Mouse (Mus musculus) thymus, adult 2 months (tissue): ENCODE measurements around the gene Gas7. TPM values are rescaled to one million over a fixed set of nuclear protein-coding genes. Genes with fewer than 3 reads are reported as not detected.

Experiments used
- DNase-seq: peaks from one replicate; pipeline ENCODE4 v3.0.0; 2021
- H3K27ac ChIP-seq: fragments of 200-500 bp; 2 replicates; pipeline ENCODE4 v1.5.1; 2012; ENCODE audit warnings: low read length, control low read depth; ENCODE audit not compliant: control insufficient read depth, insufficient read depth
- H3K27me3 ChIP-seq: fragments of 200-500 bp; 2 replicates; pipeline ENCODE4 v1.6.1; 2012; ENCODE audit warnings: mild to moderate bottlenecking, low read length, moderate library complexity, mixed read lengths; ENCODE audit not compliant: control insufficient read depth, insufficient read depth
- H3K36me3 ChIP-seq: fragments of 200-500 bp; 2 replicates; pipeline ENCODE4 v1.6.1; 2012; ENCODE audit warnings: mild to moderate bottlenecking, low read length, moderate library complexity; ENCODE audit not compliant: control insufficient read depth, insufficient read depth
- H3K4me1 ChIP-seq: fragments of 200-500 bp; replicated peaks from 2 replicates; pipeline ENCODE4 v1.6.1; 2012; ENCODE audit warnings: low read length; ENCODE audit not compliant: control insufficient read depth, insufficient read depth
- H3K4me3 ChIP-seq: fragments of 200-500 bp; 2 replicates; pipeline ENCODE4 v1.5.1; 2012; ENCODE audit warnings: mild to moderate bottlenecking, low read length, control low read depth, moderate library complexity; ENCODE audit not compliant: control insufficient read depth, insufficient read depth
- CTCF ChIP-seq: fragments of 200-500 bp; IDR thresholded peaks from 2 replicates; pipeline ENCODE4 v1.5.1; 2012; ENCODE audit warnings: mild to moderate bottlenecking, control low read depth, low read length, moderate library complexity, borderline replicate concordance; ENCODE audit not compliant: control insufficient read depth, poor library complexity, insufficient read depth; ENCODE audit errors: extremely low read depth
- POLR2A ChIP-seq: fragments of 200-500 bp; IDR thresholded peaks from 2 replicates; pipeline ENCODE4 v1.6.1; 2012; ENCODE audit warnings: mild to moderate bottlenecking, low read length, control low read depth, moderate library complexity; ENCODE audit not compliant: control insufficient read depth, poor library complexity, insufficient read depth; ENCODE audit errors: extremely low read depth
- WGBS: fragments of 180-500 bp; shearing (Covaris S2); methylation state at CpG from one replicate; pipeline ENCODE4 v1.1.7; 2018; 5-methylcytosine and 5-hydroxymethylcytosine counted together
- polyA plus RNA-seq: library from polyadenylated mRNA; depleted of rRNA; stranded (reverse); fragments of >200 nt; gene quantifications from 2 replicates; pipeline ENCODE4 v1.2.3, GENCODE M21; 2012

Gene Gas7
- polyA plus RNA-seq, 1 experiment: 5.0 TPM

DNA sequence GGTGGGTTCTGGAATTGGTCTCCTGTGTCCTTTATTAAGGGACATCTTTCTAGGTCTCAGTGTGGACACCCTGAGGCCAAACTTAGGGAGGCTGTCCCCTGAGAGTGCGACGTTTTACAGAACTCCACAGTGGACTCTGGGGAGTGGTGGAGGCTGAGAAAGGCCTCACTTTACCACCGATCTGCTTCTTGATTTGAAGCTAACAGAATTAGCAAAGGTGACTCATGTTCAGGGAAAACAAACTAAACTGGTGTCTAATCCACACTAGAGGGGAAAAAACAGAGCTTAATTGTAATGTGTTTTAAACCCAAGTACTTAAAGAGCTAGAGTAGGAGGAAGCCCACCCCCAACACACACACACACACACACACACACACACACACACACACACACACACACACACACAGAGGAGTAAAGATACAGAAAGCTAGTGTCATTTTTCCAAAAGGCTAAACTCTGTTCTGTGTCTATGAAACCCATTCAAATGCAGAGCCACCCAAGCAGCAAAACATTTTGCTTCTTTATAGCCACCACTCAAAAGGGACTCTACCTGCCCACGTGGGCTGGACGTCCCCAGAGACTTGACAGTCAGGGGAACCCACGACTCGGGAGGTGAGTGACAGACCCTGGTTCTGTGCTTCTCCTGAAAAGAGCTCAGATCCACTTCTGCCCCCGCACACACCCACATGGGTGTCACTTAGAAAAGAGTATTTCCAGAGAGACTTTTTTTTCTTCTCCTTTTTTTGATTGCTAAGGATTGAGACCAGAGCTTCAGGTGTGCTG lies 268.2 kb downstream of the Gas7 start:
- Histone ChIP-seq H3K27ac (no peak overlapping the region), H3K4me1 (no peaks in the 10 kb centered on the region), H3K36me3 (no peaks in the 10 kb centered on the region), H3K27me3 (no peaks in the 10 kb centered on the region), H3K4me3 (no peak overlapping the region)
- TF ChIP-seq CTCF (no peak), POLR2A (no peak)
- no peak for DNase-seq
- 76% methylated on average over 8 of the region's 8 CpGs for WGBS

DNA sequence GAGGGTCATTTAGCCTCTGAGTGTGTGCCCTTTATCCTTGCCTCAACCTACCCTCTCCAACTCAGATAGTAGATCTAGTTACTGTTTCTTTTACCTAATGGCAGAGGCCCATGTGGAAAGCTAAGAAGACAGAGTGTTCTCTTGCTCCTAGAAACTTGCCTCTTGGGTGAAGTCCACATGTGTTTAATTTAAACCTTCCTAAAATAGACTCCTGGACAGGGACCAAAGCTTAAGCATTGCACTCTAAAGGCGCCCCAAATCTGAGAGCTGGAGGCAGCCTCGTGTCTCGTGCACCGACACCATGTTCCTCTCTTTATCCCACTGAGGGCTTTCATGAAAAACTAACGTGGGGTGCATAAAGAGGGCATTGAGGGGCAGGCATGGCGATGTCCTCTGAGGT lies 271.9 kb downstream of the Gas7 start:
- TF ChIP-seq CTCF (no peak), POLR2A (no peak)
- H3K27ac ChIP-seq: no peak overlapping the region
- WGBS: 86% methylated on average over 6 of the region's 6 CpGs

DNA sequence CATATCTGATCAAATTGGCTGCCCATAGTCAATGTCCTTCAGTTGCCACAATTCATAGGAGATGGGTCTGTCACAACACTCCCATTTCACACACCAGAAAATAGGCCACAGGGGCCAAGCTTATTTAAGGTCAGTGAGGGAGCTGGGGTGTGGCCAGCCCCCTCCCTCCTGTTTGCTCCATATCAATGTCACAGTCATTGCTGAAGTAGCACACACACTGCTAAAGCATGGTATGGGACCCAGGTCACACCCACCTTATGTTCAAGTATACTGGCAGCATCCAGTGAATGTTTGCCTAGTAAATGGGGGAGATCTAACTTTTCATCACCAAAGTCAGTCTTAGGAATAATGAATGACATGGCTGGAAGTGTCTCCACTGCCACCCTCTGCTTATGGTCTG lies 273.5 kb downstream of the Gas7 start:
- Histone ChIP-seq H3K4me1 (no peaks in the 10 kb centered on the region), H3K36me3 (no peaks in the 10 kb centered on the region), H3K4me3 (no peak overlapping the region), H3K27me3 (no peaks in the 10 kb centered on the region), H3K27ac (no peak overlapping the region)
- TF ChIP-seq CTCF (no peak), POLR2A (no peak)
- DNase-seq: no peak

More for the DNA sequence above, 271.9 kb downstream of the Gas7 start:
- Histone ChIP-seq H3K4me1 (no peaks in the 10 kb centered on the region), H3K27me3 (no peaks in the 10 kb centered on the region), H3K4me3 (no peak overlapping the region), H3K36me3 (no peaks in the 10 kb centered on the region)
- no peak for DNase-seq

DNA sequence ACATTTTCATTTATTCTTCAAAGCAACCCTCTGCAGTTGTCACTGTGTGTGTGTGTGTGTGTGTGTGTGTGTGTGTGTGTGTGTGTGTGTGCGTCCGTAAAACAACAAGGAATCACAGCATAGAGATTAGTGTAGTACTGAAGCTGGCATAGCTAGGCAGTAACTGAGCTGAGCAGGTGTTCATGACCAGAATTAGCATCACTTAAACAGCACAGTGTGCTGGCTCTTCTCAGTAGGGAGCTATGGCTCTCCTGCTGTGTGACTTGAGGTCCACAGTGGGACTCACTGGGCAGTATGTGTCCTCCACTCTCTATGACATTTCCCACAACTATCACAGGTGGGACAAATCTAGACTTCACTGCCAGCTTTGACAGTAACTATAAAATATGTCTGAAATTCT lies 275.8 kb downstream of the Gas7 start:
- TF ChIP-seq CTCF (no peak), POLR2A (no peak)
- Histone ChIP-seq H3K4me3 (no peak overlapping the region), H3K27me3 (no peaks in the 10 kb centered on the region), H3K27ac (no peak overlapping the region), H3K4me1 (no peaks in the 10 kb centered on the region), H3K36me3 (no peaks in the 10 kb centered on the region)
- DNase-seq: no peak
- 90% methylated on average over 2 of the region's 2 CpGs for WGBS

DNA sequence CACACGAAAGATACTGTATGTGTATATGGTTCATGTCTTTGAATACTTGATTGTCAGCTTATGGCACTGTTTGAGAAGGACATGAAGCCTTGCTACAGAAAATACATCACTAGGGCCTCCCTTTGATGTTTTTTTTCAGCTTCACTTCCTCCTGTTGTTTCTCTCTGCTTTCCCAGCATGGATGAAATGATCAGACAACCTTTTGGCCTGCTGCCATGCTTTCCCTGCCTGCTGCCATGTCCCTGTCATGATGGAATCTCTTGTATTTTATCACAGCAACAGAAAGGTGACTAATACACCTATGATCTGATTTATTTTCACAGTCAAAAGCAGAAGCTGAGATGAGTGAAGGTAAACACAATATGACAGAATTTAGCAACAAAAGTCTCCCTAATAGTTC lies 278.5 kb downstream of the Gas7 start:
- DNase-seq: no peak
- WGBS: 71% methylated on average over 1 of the region's 1 CpGs
- Histone ChIP-seq H3K4me3 (no peak overlapping the region), H3K27me3 (no peaks in the 10 kb centered on the region), H3K4me1 (no peaks in the 10 kb centered on the region), H3K36me3 (no peaks in the 10 kb centered on the region), H3K27ac (no peak overlapping the region)
- TF ChIP-seq CTCF (no peak), POLR2A (no peak)

DNA sequence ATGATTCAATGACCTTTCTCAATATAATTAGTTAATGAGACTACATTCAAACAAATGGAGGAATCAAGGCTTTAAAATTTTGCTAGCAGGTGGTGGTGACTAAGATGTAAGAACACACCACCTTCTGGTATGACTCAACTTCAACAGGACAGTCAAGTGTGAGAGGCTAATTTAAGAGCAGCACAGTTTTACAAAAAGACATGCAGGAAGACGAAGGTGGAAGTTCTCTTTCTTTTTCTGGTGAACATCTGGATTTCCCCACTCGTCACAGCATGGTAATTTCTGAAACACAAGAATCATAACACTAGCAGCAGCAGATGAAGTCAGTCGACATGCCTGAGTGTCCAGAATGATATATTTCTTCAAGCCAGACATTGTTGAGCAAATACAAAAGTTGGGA lies 279.4 kb downstream of the Gas7 start:
- no peaks in the 10 kb centered on the region for H3K27me3 ChIP-seq
- DNase-seq: no peak
- H3K4me3 ChIP-seq: no peak overlapping the region
- TF ChIP-seq POLR2A: no peak
- no peak for TF ChIP-seq CTCF
- no peaks in the 10 kb centered on the region for H3K4me1 ChIP-seq
- no peak overlapping the region for H3K27ac ChIP-seq
- 55% methylated on average over 3 of the region's 3 CpGs for WGBS
- H3K36me3 ChIP-seq: no peaks in the 10 kb centered on the region
